Mouse (Mus musculus) heart, embryonic 11.5 days (tissue): ENCODE data around the gene Ccdc182. TPM values are rescaled to one million over a fixed set of nuclear protein-coding genes. Genes with fewer than 3 reads are reported as not detected.

ENCODE experiments used
- ATAC-seq: fragments of 200-750 bp; cut with Nextera tagmentation; replicated peaks from 2 replicates; pipeline ENCODE4 v1.8.0; 2017; ENCODE audit warnings: moderate library complexity; ENCODE audit not compliant: insufficient number of reproducible peaks, low FRiP score, low TSS enrichment
- H3K27ac ChIP-seq: fragments of 300-500 bp; sonication (generic); 2 replicates; pipeline ENCODE4 v1.5.1; 2014; ENCODE audit warnings: mild to moderate bottlenecking, low read depth, low read length
- H3K27me3 ChIP-seq: fragments of 300-500 bp; sonication (generic); 2 replicates; pipeline ENCODE4 v1.6.1; 2014; ENCODE audit warnings: mild to moderate bottlenecking, low read length, mixed read lengths; ENCODE audit not compliant: control insufficient read depth, insufficient read depth
- H3K36me3 ChIP-seq: fragments of 300-500 bp; sonication (generic); 2 replicates; pipeline ENCODE4 v1.6.1; 2014; ENCODE audit warnings: mild to moderate bottlenecking, low read length, moderate library complexity, mixed read lengths; ENCODE audit not compliant: control insufficient read depth, insufficient read depth
- H3K4me1 ChIP-seq: fragments of 300-500 bp; sonication (generic); 2 replicates; pipeline ENCODE4 v1.6.1; 2014; ENCODE audit warnings: low read length; ENCODE audit not compliant: control insufficient read depth, insufficient read depth
- H3K4me2 ChIP-seq: fragments of 300-500 bp; sonication (generic); 2 replicates; pipeline ENCODE4 v1.6.1; 2014; ENCODE audit warnings: mild to moderate bottlenecking, moderate library complexity
- H3K4me3 ChIP-seq: fragments of 300-500 bp; sonication (generic); 2 replicates; pipeline ENCODE4 v1.5.1; 2014; ENCODE audit warnings: low read depth, low read length
- H3K9ac ChIP-seq: fragments of 300-500 bp; sonication (generic); 2 replicates; pipeline ENCODE4 v1.6.1; 2014; ENCODE audit warnings: mild to moderate bottlenecking, low read depth, low read length, moderate library complexity
- H3K9me3 ChIP-seq: fragments of 300-500 bp; sonication (generic); replicated peaks from 2 replicates; pipeline ENCODE4 v1.6.1; 2016; ENCODE audit warnings: low read length; ENCODE audit not compliant: control insufficient read depth
- WGBS: fragments of 180-500 bp; shearing (Covaris S2); extraction: QIAGEN DNeasy Blood & Tissue Kit; methylation state at CpG from one replicate; pipeline ENCODE4 v1.1.7; 2014; ENCODE audit not compliant: insufficient replicate concordance; 5-methylcytosine and 5-hydroxymethylcytosine counted together
- polyA plus RNA-seq: library from polyadenylated mRNA; unstranded; fragments of >200 nt; fragmentation: Nextera tagmentation; extraction: Ambion mirVana; gene quantifications from 2 replicates; pipeline ENCODE4 v1.2.1, GENCODE M21; 2014

Ccdc182 gene
- polyA plus RNA-seq, 1 experiment from 2014 or later: not detected

DNA sequence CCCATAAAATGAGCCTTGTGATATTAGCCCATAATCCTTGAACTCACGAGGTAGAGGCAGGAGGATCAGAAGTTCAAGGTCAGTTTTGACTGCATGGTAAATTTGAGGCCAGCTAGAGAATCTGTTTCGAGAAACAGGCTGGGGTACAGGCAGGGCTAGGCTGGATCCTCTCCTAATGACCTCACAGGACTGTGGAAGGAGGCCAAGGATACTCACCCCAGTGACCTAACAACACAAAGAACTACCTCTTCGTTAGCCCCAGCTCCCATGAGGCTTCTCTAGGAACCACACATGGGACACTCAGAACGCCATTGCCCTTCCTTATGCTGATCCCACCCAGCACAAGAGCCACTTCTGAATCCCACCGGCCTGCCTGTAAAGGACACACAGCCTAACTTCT, 25.0 kb downstream of the Ccdc182 start:
- 65% methylated on average over 5 of the region's 5 CpGs for WGBS
- Histone ChIP-seq H3K4me2 (no peak overlapping the region), H3K9ac (no peak overlapping the region), H3K27me3 (no peaks in the 10 kb centered on the region), H3K4me1 (peaks cover 26% of the 10 kb centered on the region), H3K4me3 (no peak overlapping the region), H3K36me3 (no peaks in the 10 kb centered on the region), H3K27ac (no peak overlapping the region), H3K9me3 (no peaks in the 10 kb centered on the region)
- ATAC-seq: no peak

DNA sequence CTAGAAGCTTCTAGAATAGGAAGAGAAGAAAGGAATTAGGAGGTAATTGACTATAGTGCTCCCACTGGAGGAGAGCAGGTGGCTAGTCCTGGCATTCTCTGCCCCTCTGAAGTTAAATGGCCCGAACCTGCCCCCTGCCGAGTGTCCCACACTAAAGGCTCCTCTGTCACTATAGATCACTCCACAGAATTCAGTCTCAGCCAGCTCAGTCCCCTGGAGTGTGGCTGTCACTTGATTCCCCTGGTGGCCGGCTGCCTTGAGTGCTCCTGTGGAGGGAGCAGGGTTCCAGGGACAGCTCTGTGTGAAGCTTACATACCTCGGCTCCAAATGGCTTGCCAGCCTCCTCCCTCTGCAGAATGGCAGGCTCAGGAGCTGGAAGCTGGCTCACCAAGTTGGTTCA, 33.2 kb downstream of the Ccdc182 start:
- WGBS: 9% methylated on average over 4 of the region's 4 CpGs
- Histone ChIP-seq H3K4me3 (no peak overlapping the region), H3K4me1 (peaks cover 8% of the 10 kb centered on the region; the same call in 1 of the 2 replicates), H3K9me3 (no peaks in the 10 kb centered on the region), H3K36me3 (no peaks in the 10 kb centered on the region), H3K27ac (no peak overlapping the region), H3K27me3 (no peaks in the 10 kb centered on the region), H3K9ac (no peak overlapping the region), H3K4me2 (no peak overlapping the region)
- ATAC-seq: no peak

DNA sequence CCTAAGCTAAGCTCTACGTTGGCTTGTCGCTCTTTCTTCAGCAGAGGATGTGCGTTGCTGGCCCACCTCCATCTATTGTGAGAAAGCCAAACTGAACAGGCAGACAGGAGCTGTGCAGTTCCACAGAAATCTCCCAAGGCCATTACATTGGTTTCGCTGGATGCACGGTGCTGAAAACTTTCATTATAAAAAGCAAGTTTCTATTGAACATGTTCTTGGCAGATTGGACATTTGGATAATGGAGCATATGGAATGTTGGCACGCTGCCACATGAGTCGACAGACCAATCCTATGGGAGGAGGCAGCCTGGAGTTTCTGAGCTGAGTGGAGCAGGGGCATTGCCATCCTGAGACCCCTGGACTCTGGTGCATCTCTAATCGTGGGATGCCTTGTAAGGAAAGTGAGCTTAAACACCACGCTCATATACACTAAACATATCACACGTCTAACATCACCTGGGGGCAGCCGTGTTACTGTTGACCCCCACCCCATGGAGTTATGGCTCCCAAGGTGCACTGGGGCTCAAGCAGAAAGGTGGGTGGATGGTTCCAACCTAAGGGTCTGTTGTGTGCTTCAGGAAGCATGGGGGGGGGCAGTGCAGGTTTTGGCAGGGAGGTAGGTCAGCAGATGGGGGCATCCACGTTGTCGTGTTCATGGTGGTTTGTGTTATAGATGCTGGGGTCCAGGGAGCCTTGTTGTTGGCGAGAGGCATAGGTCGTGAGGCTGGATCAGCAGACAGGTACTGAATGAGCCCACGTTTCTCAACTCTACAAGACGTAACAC, 35.1 kb downstream of the Ccdc182 start:
- H3K27ac ChIP-seq: no peak overlapping the region
- ATAC-seq: no peak
- H3K27me3 ChIP-seq: no peaks in the 10 kb centered on the region
- WGBS: 81% methylated on average over 17 of the region's 17 CpGs
- H3K9ac ChIP-seq: no peak overlapping the region
- H3K9me3 ChIP-seq: no peaks in the 10 kb centered on the region
- H3K4me3 ChIP-seq: no peak overlapping the region
- H3K36me3 ChIP-seq: no peaks in the 10 kb centered on the region
- peaks cover 12% of the 10 kb centered on the region for H3K4me1 ChIP-seq
- H3K4me2 ChIP-seq: no peak overlapping the region

DNA sequence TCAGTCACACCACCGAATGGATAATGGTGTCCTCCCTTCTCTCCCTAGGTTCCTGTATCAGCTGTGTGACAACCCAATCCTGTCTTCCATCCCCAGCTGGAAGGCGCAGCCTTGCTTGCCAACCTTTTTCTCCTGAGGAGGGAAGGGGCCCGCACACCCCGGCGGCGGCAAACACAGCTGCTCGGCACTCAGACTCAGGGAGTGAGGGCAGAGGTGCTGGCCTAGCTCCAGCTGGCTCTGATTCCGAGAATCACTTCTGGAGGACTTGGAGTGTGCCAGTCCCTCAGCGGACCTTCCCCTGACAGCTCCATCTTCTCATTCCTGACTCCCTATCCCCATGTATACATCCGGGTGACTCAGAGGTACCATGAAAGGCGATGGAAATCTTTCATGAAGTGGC, 36.9 kb downstream of the Ccdc182 start:
- WGBS: 51% methylated on average over 11 of the region's 11 CpGs
- Histone ChIP-seq H3K9ac (no peak overlapping the region), H3K27me3 (no peaks in the 10 kb centered on the region), H3K4me1 (peaks cover 26% of the 10 kb centered on the region), H3K36me3 (no peaks in the 10 kb centered on the region), H3K9me3 (no peaks in the 10 kb centered on the region), H3K4me2 (no peak overlapping the region), H3K27ac (no peak overlapping the region), H3K4me3 (no peak overlapping the region)
- 0 out of 2 replicates have a peak, but pooled peaks have one; percentile 35 for ATAC-seq

DNA sequence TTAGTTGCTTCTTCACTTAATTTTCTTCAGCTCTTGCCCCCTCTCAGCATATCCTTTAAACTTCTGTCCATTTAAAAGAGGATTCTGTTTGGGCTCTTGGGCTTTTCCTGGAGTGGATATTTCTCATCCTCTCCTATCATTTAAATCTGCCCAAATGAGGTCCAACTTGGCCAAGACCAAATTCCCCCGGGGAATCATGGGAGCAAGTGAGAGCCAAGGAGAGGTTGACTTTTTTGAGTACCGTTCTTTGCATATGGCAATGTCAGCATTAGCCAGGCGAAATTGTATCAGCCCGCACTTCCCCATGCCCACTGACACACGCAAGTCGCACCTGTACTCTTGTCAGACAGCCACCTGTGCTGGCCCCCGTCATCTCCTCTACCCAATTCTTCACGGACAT, 37.9 kb downstream of the Ccdc182 start:
- Histone ChIP-seq H3K4me3 (no peak overlapping the region), H3K36me3 (no peaks in the 10 kb centered on the region), H3K9me3 (no peaks in the 10 kb centered on the region), H3K27ac (no peak overlapping the region), H3K27me3 (no peaks in the 10 kb centered on the region), H3K4me1 (peaks cover 28% of the 10 kb centered on the region), H3K4me2 (no peak overlapping the region), H3K9ac (no peak overlapping the region)
- 90% methylated on average over 8 of the region's 8 CpGs for WGBS
- ATAC-seq: no peak

DNA sequence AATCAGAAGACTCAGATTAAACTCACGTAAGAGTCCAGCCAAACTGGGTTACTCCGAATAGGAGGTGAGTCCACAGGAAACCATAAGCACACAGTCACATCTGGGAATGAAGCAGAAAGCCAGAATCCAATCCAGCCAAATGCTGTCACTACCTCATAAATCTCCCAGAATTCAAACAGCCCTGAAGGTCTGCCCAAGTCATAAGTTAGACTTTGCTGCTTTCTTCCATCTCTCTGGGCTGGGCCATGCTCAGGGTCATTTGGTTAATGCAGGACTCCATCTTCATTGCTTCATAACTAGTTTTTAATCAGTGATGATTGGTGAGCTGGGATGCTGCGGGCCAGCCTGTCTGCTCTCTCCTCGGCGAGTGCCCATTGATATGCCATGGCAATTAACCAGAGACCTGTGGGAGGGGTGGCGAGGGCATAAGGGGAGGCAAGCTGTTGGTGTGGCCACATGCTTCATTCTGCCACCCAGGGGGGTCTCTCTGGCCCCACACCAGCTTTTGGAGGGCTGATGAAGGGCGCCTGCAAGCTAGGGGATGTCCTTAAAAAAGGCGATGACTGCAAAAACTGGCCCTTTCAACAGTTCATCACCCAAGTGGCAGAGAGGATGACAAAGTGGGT, 38.6 kb downstream of the Ccdc182 start:
- no peak for ATAC-seq
- peaks cover 25% of the 10 kb centered on the region for H3K4me1 ChIP-seq
- no peak overlapping the region for H3K4me2 ChIP-seq

DNA sequence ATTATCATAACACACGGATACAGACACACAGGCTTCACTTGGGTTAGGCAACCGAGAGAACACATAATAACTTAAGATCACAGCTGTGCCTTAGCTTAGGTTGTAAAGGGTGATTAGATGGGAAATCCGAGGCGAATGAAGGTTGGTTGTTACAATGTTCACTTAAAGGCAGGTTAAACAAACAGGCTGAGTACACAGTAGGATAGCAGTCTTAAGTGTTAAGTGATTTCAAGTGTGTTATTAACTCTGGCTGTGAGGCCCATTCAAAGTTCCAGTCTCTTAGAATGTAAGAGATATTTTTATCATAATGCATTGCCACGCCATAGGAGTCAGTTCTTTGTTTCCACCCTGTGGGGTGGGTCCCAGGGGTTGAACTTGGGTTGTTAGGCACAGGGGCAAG, 41.0 kb downstream of the Ccdc182 start:
- no peak overlapping the region for H3K4me2 ChIP-seq
- H3K9me3 ChIP-seq: no peaks in the 10 kb centered on the region
- no peaks in the 10 kb centered on the region; the same call in none of the 2 replicates for H3K36me3 ChIP-seq
- H3K4me3 ChIP-seq: no peak overlapping the region
- no peak overlapping the region for H3K27ac ChIP-seq
- ATAC-seq: no peak
- H3K4me1 ChIP-seq: peaks cover 25% of the 10 kb centered on the region
- H3K27me3 ChIP-seq: no peaks in the 10 kb centered on the region
- 0 out of 2 replicates have a peak overlapping the region, but pooled peaks have one; percentile 16 for H3K9ac ChIP-seq
- WGBS: 49% methylated on average over 5 of the region's 5 CpGs

More for the DNA sequence above, 38.6 kb downstream of the Ccdc182 start:
- Histone ChIP-seq H3K36me3 (no peaks in the 10 kb centered on the region; the same call in 1 of the 2 replicates), H3K4me3 (no peak overlapping the region), H3K9me3 (no peaks in the 10 kb centered on the region), H3K9ac (no peak overlapping the region), H3K27ac (no peak overlapping the region), H3K27me3 (no peaks in the 10 kb centered on the region)
- 79% methylated on average over 8 of the region's 8 CpGs for WGBS

DNA sequence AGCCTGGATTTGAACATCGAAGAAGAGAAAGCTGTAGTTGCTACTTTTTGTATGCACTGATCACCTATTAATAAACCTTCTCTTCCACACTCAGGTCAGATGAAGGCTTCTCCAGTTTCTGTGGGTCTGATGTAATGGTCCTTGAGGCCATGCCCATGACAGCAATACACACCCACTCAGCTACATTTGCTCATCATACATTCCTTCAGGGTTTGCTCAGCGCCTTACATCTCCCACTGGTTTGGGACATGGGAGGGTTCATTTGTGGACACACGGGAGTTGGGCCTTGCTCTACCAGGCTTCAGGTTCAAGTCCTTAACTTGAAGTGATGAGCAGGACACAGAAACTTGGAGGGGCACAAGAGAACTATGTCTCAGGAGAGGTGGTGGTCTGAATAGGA, 44.1 kb downstream of the Ccdc182 start:
- no peak for ATAC-seq
- H3K9me3 ChIP-seq: no peaks in the 10 kb centered on the region
- no peak overlapping the region for H3K9ac ChIP-seq
- no peak overlapping the region for H3K4me3 ChIP-seq
- 97% methylated on average over 3 of the region's 3 CpGs for WGBS
- H3K4me2 ChIP-seq: no peak overlapping the region
- no peak overlapping the region for H3K27ac ChIP-seq
- H3K27me3 ChIP-seq: no peaks in the 10 kb centered on the region
- no peaks in the 10 kb centered on the region; the same call in none of the 2 replicates for H3K36me3 ChIP-seq
- H3K4me1 ChIP-seq: peaks cover 18% of the 10 kb centered on the region
